Comparison of ENCODE assay signal across 9 mouse cellular contexts in the genomic region with DNA sequence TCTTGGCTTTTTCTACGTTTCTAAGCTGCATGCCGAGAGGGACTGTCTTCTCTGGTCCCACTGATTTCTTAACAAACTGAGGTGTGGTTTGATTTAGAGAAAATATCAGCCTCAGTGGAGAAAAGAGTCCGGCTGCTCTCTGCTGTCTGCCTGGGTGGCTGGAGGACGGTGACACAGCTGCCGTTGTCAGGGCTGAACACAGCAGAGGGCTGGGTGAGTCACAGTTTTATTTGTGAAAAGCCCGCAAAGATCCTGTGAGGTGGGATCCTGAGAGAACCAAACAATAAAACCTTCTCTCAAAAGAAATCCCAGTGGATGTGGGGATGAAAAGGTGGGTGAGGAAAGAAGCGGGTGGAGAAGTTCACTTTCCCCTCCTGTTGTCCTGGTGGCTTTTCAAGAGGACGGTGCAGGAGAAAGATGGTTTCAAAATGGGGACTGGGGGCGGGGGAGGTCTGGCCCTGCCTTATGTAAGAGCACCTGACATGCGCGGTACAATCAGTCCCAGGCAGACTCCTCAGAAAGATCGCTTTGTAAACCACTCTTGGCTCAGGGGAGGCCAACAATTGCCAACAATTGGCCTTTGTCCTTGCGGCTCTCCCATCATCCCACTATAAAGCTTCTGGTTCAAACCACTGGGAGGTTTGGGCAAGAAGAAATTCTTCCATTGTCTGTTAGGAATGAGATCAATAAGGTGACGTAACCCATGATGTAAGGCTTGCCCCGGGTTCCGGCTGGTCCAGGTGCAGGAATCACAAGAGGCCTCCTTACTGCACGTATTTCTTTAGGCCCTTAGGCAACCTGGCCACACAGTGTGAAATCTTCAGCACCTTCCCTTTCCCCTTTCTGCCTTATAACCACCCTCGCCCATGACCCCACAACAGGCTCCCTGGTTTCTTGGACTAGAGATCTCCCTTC. TPM values are rescaled to one million over a fixed set of nuclear protein-coding genes. Genes with fewer than 3 reads are reported as not detected.
DNase-seq lines count a peak whose midpoint lies in the region; ATAC-seq and TF ChIP-seq lines count a peak whose summit lies in the region.
"Had no signal": no experiment of that assay in that cellular context is flagged by ENCODE, and none has a peak within 500 bp of the region (broad histone marks: within the 10 kb centered on the region; RNA-seq: fewer than 3 reads in every experiment).

No protein-coding gene starts in this region.

- TF ChIP-seq EP300 in liver, postnatal 0 days (IDR thresholded peaks at IDR 0.05; ENCODE audit: low read depth), result no peak

- peak; percentile 59 for ATAC-seq in liver, postnatal 0 days
- ATAC-seq in liver, embryonic 11.5 days (replicated peaks; ENCODE audit: low FRiP score), result no peak
- ATAC-seq in intestine, embryonic 15.5 days, result peak; percentile 75

- WGBS in liver, postnatal 0 days (ENCODE audit: insufficient replicate concordance), result 61% methylated on average over 18 of the region's 18 CpGs
- 76% methylated on average over 18 of the region's 18 CpGs for WGBS in liver, embryonic 11.5 days
- WGBS in intestine, embryonic 15.5 days, result 57% methylated on average over 18 of the region's 18 CpGs

- no peaks in the 10 kb centered on the region for H3K4me1 ChIP-seq in liver, postnatal 0 days (ENCODE audit: insufficient read depth)
- H3K4me1 ChIP-seq in liver, embryonic 11.5 days (replicated peaks; ENCODE audit: control insufficient read depth, insufficient read depth, low read length), result no peaks in the 10 kb centered on the region
- no peaks in the 10 kb centered on the region for H3K4me1 ChIP-seq in intestine, embryonic 15.5 days (replicated peaks)

- no peaks in the 10 kb centered on the region for H3K27me3 ChIP-seq in liver, postnatal 0 days (ENCODE audit: insufficient read depth, low read length)
- no peaks in the 10 kb centered on the region for H3K27me3 ChIP-seq in liver, embryonic 11.5 days (replicated peaks; ENCODE audit: control insufficient read depth, insufficient read depth, low read length)
- H3K27me3 ChIP-seq in intestine, embryonic 15.5 days (replicated peaks), result no peaks in the 10 kb centered on the region

- H3K36me3 ChIP-seq in liver, postnatal 0 days (replicated peaks; ENCODE audit: insufficient read depth, low read length), result no peaks in the 10 kb centered on the region
- H3K36me3 ChIP-seq in liver, embryonic 11.5 days (ENCODE audit: control insufficient read depth, insufficient read depth, low read length), result no peaks in the 10 kb centered on the region
- no peaks in the 10 kb centered on the region for H3K36me3 ChIP-seq in intestine, embryonic 15.5 days

- DNase-seq in liver, postnatal 0 days, result peak; percentile 27
- DNase-seq in liver, embryonic 11.5 days (ENCODE audit: low spot score), result no peak
- peak; percentile 29 to 49 for DNase-seq in cerebellum, postnatal 25 days
- peak; percentile 38 for DNase-seq in retina, embryonic 14.5 days (ENCODE audit: low spot score)
- DNase-seq in natural killer cell, adult 2 months (ENCODE audit: low spot score in 2 of 2), result no peak
- DNase-seq in kidney, adult 18-20 months, result no peak
- DNase-seq in testis, postnatal 14 days (ENCODE audit: low spot score), result no peak

- no peak for TF ChIP-seq CTCF in liver, postnatal 0 days (IDR thresholded peaks at IDR 0.05; ENCODE audit: low read depth)

- no peak overlapping the region for H3K4me3 ChIP-seq in liver, postnatal 0 days (ENCODE audit: low read depth, low read length)
- H3K4me3 ChIP-seq in liver, embryonic 11.5 days (ENCODE audit: low read depth, low read length), result no peak overlapping the region
- H3K4me3 ChIP-seq in intestine, embryonic 15.5 days (replicated peaks), result no peak overlapping the region

- H3K27ac ChIP-seq in liver, postnatal 0 days (ENCODE audit: low read depth), result no peak overlapping the region
- H3K27ac ChIP-seq in liver, embryonic 11.5 days (ENCODE audit: low read depth, low read length), result no peak overlapping the region
- H3K27ac ChIP-seq in intestine, embryonic 15.5 days, result no peak overlapping the region
- H3K27ac ChIP-seq: kidney, postnatal 0 days had no signal

- H3K4me2 ChIP-seq in liver, postnatal 0 days (ENCODE audit: low read depth, low read length), result peak overlapping the region; percentile 24; the same call in 1 of the 2 replicates
- no peak overlapping the region for H3K4me2 ChIP-seq in liver, embryonic 11.5 days
- H3K4me2 ChIP-seq in intestine, embryonic 15.5 days (replicated peaks), result 0 out of 2 replicates have a peak overlapping the region, but pooled peaks have one; percentile 12

- H3K9me3 ChIP-seq in liver, postnatal 0 days (ENCODE audit: low read length), result no peaks in the 10 kb centered on the region
- H3K9me3 ChIP-seq in liver, embryonic 11.5 days (ENCODE audit: control insufficient read depth, low read length), result no peaks in the 10 kb centered on the region
- no peaks in the 10 kb centered on the region for H3K9me3 ChIP-seq in intestine, embryonic 15.5 days

- no peak overlapping the region for H3K9ac ChIP-seq in liver, postnatal 0 days (replicated peaks)
- H3K9ac ChIP-seq in liver, embryonic 11.5 days (ENCODE audit: low read depth, low read length), result no peak overlapping the region
- H3K9ac ChIP-seq in intestine, embryonic 15.5 days, result no peak overlapping the region

RNA-seq across cellular contexts. Expression of a gene that starts 19.1 kb away (rescaled TPM):
- polyA plus RNA-seq in liver, postnatal 0 days (2015; fragmentation: Nextera tagmentation; extraction: Ambion mirVana), result 51.0 and 55.0 TPM in 2 replicates
- 18.9 and 19.8 TPM in 2 replicates for polyA plus RNA-seq in liver, embryonic 11.5 days (2014; fragmentation: Nextera tagmentation; extraction: Ambion mirVana)
- polyA plus RNA-seq in intestine, embryonic 15.5 days (2015; fragmentation: Nextera tagmentation; extraction: Ambion mirVana), result 52.1 and 57.2 TPM in 2 replicates

RNA-seq across cellular contexts. Expression of a gene that starts 31.1 kb away (rescaled TPM):
- 8.1 and 9.6 TPM in 2 replicates for polyA plus RNA-seq in liver, postnatal 0 days (2015; fragmentation: Nextera tagmentation; extraction: Ambion mirVana)
- 15.2 and 15.4 TPM in 2 replicates for polyA plus RNA-seq in liver, embryonic 11.5 days (2014; fragmentation: Nextera tagmentation; extraction: Ambion mirVana)
- 32.7 and 33.0 TPM in 2 replicates for polyA plus RNA-seq in intestine, embryonic 15.5 days (2015; fragmentation: Nextera tagmentation; extraction: Ambion mirVana)

Comparison
In these comparisons a context has a peak if more than half of its experiments do, and no peak if none do; other contexts are left out.
1. DNase-seq: peak in liver, postnatal 0 days (single experiment), cerebellum, postnatal 25 days (2 of 2) and retina, embryonic 14.5 days (single experiment); none in liver, embryonic 11.5 days (single experiment), natural killer cell, adult 2 months (0 of 2), kidney, adult 18-20 months (single experiment) and testis, postnatal 14 days (single experiment).